Mouse (Mus musculus): ENCODE measurements around the gene Itgae. TPM values are rescaled to one million over a fixed set of nuclear protein-coding genes. Genes with fewer than 3 reads are reported as not detected.

Gene Itgae
- polyA plus RNA-seq, 1 experiment: 9.7 TPM

DNA sequence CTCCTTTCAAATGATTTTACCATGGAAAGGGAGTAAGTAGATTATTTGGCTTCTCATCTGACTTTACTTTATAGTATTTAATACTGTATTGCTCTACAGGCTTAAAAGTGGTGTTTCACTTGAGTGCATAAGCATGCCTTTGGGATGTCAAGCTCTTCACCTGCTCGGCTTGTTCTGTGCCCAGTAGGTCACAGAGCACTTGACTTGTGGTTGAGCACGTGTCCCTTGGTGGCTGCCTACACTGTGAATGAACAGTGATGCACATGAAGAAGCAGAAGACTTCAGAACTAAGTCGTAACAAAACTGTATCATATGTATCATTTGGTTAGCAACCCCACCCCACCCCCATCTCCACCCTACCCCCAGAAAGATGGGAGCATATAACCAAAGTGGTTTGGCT, 10.1 kb upstream of the Itgae start:
- no peak overlapping the region for H3K4me3 ChIP-seq (ENCODE audit: low read depth, low read length)

DNA sequence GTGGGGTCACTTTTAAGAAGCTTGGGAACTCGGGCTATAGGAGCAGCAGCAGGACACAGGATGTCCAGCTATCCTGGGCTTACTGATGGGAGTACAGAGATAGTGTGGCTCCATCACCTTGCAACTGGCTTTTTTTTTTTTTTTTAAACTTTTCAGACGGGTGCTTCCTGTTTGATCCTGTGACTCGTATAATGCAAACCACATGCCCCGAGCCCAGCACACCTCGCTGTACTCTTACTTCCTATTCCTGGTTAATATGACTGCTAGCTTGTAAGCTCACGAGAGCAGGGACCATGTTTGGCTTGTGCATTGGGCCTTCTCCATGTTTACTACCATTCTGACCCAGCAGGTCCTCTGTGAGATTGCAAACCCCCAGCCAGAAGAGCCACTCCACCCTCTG, 6.1 kb upstream of the Itgae start:
- Histone ChIP-seq H3K36me3 (ENCODE audit: control insufficient read depth, insufficient read depth, low read length) (peaks cover 14% of the 10 kb centered on the region), H3K27ac (ENCODE audit: insufficient read depth, low read depth, low read length) (peak overlapping the region; percentile 32; the same call in 1 of the 2 replicates), H3K4me1 (ENCODE audit: control insufficient read depth, insufficient read depth, insufficient read length, low read length) (peaks cover 9% of the 10 kb centered on the region), H3K4me3 (ENCODE audit: low read depth, low read length) (no peak overlapping the region), H3K27me3 (ENCODE audit: control insufficient read depth, insufficient read depth, low read length) (no peaks in the 10 kb centered on the region)
- no peak for TF ChIP-seq POLR2A (IDR thresholded peaks at IDR 0.05; ENCODE audit: low read depth, low read length)
- no peak for TF ChIP-seq CTCF (IDR thresholded peaks at IDR 0.05; ENCODE audit: extremely low read depth, insufficient read length, insufficient replicate concordance, low read depth, low read length)
- WGBS: 54% methylated on average over 6 of the region's 6 CpGs

More for the DNA sequence above, 10.1 kb upstream of the Itgae start:
- Histone ChIP-seq H3K4me1 (ENCODE audit: control insufficient read depth, insufficient read depth, insufficient read length, low read length) (peaks cover 8% of the 10 kb centered on the region), H3K36me3 (ENCODE audit: control insufficient read depth, insufficient read depth, low read length) (peaks cover 47% of the 10 kb centered on the region), H3K27me3 (ENCODE audit: control insufficient read depth, insufficient read depth, low read length) (no peaks in the 10 kb centered on the region), H3K27ac (ENCODE audit: insufficient read depth, low read depth, low read length) (no peak overlapping the region)
- WGBS: 88% methylated on average over 3 of the region's 3 CpGs
- TF ChIP-seq CTCF (IDR thresholded peaks at IDR 0.05; ENCODE audit: extremely low read depth, insufficient read length, insufficient replicate concordance, low read depth, low read length): no peak
- TF ChIP-seq POLR2A (IDR thresholded peaks at IDR 0.05; ENCODE audit: low read depth, low read length): no peak

DNA sequence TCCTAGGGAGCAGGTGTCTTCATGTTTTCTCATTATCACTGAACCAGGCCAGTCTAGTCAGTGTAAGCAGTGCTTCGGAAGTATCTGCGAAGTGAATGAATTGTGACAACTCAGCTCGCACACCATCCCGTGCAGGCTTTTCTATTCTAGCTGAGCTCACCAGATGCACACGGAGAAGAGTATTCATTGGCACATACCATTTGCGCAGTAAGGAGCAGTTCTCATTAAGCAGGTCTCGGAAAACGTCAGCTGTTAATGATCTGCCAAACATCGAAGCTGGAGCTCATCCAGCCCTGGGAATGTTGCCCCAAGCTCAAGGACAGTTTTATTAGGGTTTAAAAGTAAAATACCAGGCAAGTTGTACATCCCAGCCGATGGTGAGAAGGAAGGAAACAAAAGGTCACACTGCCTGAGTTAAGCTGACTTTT, 5.6 kb upstream of the Itgae start:
- no peak overlapping the region for H3K4me3 ChIP-seq (ENCODE audit: low read depth, low read length)
- TF ChIP-seq CTCF (IDR thresholded peaks at IDR 0.05; ENCODE audit: extremely low read depth, insufficient read length, insufficient replicate concordance, low read depth, low read length) (no peak), POLR2A (IDR thresholded peaks at IDR 0.05; ENCODE audit: low read depth, low read length) (no peak)
- peaks cover 10% of the 10 kb centered on the region for H3K36me3 ChIP-seq (ENCODE audit: control insufficient read depth, insufficient read depth, low read length)
- peak overlapping the region; percentile 28; the same call in 1 of the 2 replicates for H3K27ac ChIP-seq (ENCODE audit: insufficient read depth, low read depth, low read length)
- H3K27me3 ChIP-seq (ENCODE audit: control insufficient read depth, insufficient read depth, low read length): no peaks in the 10 kb centered on the region
- peaks cover 9% of the 10 kb centered on the region for H3K4me1 ChIP-seq (ENCODE audit: control insufficient read depth, insufficient read depth, insufficient read length, low read length)
- 28% methylated on average over 10 of the region's 10 CpGs for WGBS

DNA sequence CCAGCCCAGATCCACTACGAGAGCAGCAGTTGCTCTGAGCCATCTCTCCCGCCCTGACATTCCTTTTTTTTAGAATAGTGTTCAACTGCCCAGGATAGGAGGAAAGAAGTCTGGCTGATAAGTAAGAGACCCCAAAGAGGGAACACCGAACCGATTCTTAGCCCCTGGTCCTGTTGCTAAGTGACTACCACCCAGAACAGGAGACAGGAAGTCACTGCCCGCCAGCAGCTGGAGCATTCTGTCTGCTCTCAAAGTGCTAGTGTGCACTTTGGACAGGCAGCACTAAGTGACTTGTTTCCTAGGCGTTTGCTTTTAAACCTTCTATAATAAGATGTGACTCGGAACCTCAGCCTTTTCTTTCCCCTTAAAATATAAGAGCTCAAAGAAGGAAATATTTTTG, 5.0 kb upstream of the Itgae start:
- H3K4me1 ChIP-seq (ENCODE audit: control insufficient read depth, insufficient read depth, insufficient read length, low read length): peaks cover 9% of the 10 kb centered on the region
- no peaks in the 10 kb centered on the region for H3K27me3 ChIP-seq (ENCODE audit: control insufficient read depth, insufficient read depth, low read length)
- WGBS: 35% methylated on average over 7 of the region's 7 CpGs
- H3K4me3 ChIP-seq (ENCODE audit: low read depth, low read length): no peak overlapping the region
- peaks cover 7% of the 10 kb centered on the region for H3K36me3 ChIP-seq (ENCODE audit: control insufficient read depth, insufficient read depth, low read length)
- no peak overlapping the region for H3K27ac ChIP-seq (ENCODE audit: insufficient read depth, low read depth, low read length)
- TF ChIP-seq CTCF (IDR thresholded peaks at IDR 0.05; ENCODE audit: extremely low read depth, insufficient read length, insufficient replicate concordance, low read depth, low read length) (no peak), POLR2A (IDR thresholded peaks at IDR 0.05; ENCODE audit: low read depth, low read length) (no peak)

DNA sequence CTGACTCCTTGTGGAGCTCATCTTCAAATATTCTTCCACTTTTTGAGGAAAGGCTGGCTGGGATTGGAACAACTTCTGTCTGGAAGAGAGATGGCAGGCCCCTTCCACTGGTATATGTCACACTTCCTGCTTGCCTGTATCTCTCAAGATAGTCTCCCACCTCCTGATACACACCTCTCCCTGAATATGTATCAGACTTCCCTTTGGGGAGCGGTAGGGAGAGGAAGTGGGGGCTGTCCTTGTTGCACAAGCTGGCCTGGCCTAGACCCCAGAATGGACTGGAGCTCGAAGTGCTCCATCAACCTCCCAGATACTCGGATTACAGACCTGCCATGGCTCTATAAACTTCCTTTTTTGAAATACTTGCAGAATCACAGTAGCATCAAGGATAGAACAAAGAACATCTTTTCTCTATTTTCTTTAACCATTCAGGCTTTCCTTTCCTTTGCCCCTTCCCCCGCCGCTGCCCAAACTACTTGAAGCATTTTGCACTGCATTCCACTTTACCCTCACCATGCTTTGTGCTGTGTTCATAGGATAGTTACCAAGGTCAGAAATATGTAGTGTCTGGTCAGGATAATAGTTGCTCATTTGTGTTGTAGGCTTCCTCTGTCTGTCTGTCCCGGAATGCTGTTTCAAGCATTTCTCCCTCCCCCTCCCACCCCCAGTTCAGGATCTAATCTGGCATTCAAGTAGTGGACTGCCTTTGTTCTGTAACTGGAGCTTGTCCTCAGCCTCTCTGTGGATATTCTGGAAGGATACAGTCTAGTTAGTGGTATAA, 2.5 kb upstream of the Itgae start:
- Histone ChIP-seq H3K27ac (ENCODE audit: insufficient read depth, low read depth, low read length) (no peak overlapping the region), H3K36me3 (ENCODE audit: control insufficient read depth, insufficient read depth, low read length) (no peaks in the 10 kb centered on the region), H3K4me3 (ENCODE audit: low read depth, low read length) (no peak overlapping the region), H3K4me1 (ENCODE audit: control insufficient read depth, insufficient read depth, insufficient read length, low read length) (peaks cover 9% of the 10 kb centered on the region), H3K27me3 (ENCODE audit: control insufficient read depth, insufficient read depth, low read length) (no peaks in the 10 kb centered on the region)
- no peak for TF ChIP-seq POLR2A (IDR thresholded peaks at IDR 0.05; ENCODE audit: low read depth, low read length)
- no peak for TF ChIP-seq CTCF (IDR thresholded peaks at IDR 0.05; ENCODE audit: extremely low read depth, insufficient read length, insufficient replicate concordance, low read depth, low read length)
- WGBS: 73% methylated on average over 6 of the region's 6 CpGs

DNA sequence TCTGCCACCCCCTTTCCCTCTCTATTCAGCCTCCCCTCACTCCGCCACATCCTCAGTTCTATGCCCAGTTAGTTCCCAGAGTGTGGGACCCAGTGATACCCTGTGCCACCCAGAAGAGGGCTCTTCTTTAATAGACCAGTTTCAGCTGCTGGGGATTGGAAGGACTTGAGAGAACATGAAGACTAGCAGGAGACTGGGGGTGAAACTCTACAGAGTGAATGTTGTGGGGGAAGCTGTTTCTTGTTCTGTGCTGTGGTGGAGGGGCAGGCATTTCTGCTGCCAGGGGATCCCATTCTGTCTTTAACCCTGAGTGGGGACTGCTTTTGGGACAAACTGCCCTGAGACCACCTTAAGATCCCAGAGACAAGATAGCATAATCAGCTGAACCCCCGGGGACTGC, 443 bp downstream of the Itgae start:
- H3K27me3 ChIP-seq (ENCODE audit: control insufficient read depth, insufficient read depth, low read length): no peaks in the 10 kb centered on the region
- peak overlapping the region; percentile 36 for H3K4me3 ChIP-seq (ENCODE audit: low read depth, low read length)
- TF ChIP-seq POLR2A (IDR thresholded peaks at IDR 0.05; ENCODE audit: low read depth, low read length) (no peak), CTCF (IDR thresholded peaks at IDR 0.05; ENCODE audit: extremely low read depth, insufficient read length, insufficient replicate concordance, low read depth, low read length) (no peak)
- WGBS: 83% methylated on average over 2 of the region's 2 CpGs
- peak overlapping the region; percentile 31; the same call in 1 of the 2 replicates for H3K27ac ChIP-seq (ENCODE audit: insufficient read depth, low read depth, low read length)
- no peaks in the 10 kb centered on the region for H3K4me1 ChIP-seq (ENCODE audit: control insufficient read depth, insufficient read depth, insufficient read length, low read length)
- H3K36me3 ChIP-seq (ENCODE audit: control insufficient read depth, insufficient read depth, low read length): no peaks in the 10 kb centered on the region

DNA sequence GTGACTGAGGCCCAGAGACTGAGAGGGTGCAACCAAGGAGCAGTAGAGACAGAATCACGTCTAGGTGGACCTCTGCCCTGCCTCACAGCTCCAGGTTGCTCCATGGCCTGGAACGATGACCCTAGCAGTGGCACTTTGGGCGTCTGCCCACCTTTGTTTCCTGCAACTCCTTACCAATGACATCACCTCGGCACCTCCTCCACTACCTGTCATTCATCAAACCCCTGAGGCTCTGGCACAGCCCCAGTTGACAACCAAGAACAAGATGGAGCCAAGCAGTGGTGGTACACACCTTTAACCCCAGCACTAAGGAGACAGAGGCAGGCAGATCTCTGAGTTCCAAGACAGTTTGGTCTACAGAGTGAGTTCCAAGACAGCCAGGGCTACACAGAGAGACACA, 1.7 kb downstream of the Itgae start:
- H3K27ac ChIP-seq (ENCODE audit: insufficient read depth, low read depth, low read length): no peak overlapping the region
- 53% methylated on average over 4 of the region's 4 CpGs for WGBS
- H3K27me3 ChIP-seq (ENCODE audit: control insufficient read depth, insufficient read depth, low read length): no peaks in the 10 kb centered on the region
- H3K4me3 ChIP-seq (ENCODE audit: low read depth, low read length): peak overlapping the region; percentile 33; the same call in 1 of the 2 replicates
- H3K4me1 ChIP-seq (ENCODE audit: control insufficient read depth, insufficient read depth, insufficient read length, low read length): no peaks in the 10 kb centered on the region
- no peaks in the 10 kb centered on the region for H3K36me3 ChIP-seq (ENCODE audit: control insufficient read depth, insufficient read depth, low read length)
- no peak for TF ChIP-seq POLR2A (IDR thresholded peaks at IDR 0.05; ENCODE audit: low read depth, low read length)
- no peak for TF ChIP-seq CTCF (IDR thresholded peaks at IDR 0.05; ENCODE audit: extremely low read depth, insufficient read length, insufficient replicate concordance, low read depth, low read length)

Data from small intestine, adult 2 months (tissue).